Mouse (Mus musculus) liver, postnatal 0 days (tissue): ENCODE results near the gene Lmf1. TPM values are rescaled to one million over a fixed set of nuclear protein-coding genes. Genes with fewer than 3 reads are reported as not detected.

Experiments
- ATAC-seq: fragments of 200-750 bp; cut with Nextera tagmentation; 2 replicates; pipeline ENCODE4 v1.8.0; 2017; ENCODE audit warnings: mild to moderate bottlenecking, moderate library complexity
- DNase-seq: peaks from one replicate; pipeline ENCODE4 v3.0.0-alpha.2; 2016
- H3K27ac ChIP-seq: fragments of 300-500 bp; sonication (generic); 2 replicates; pipeline ENCODE4 v1.5.1; 2014; ENCODE audit warnings: antibody characterized with exemption, moderate library complexity, mild to moderate bottlenecking, low read depth
- H3K27me3 ChIP-seq: fragments of 300-500 bp; sonication (generic); 2 replicates; pipeline ENCODE4 v1.6.1; 2014; ENCODE audit warnings: low read length, control low read depth, mixed read lengths; ENCODE audit not compliant: insufficient read depth
- H3K36me3 ChIP-seq: fragments of 300-500 bp; sonication (generic); replicated peaks from 2 replicates; pipeline ENCODE4 v1.6.1; 2014; ENCODE audit warnings: mild to moderate bottlenecking, control low read depth, low read length, moderate library complexity, mixed read lengths; ENCODE audit not compliant: insufficient read depth
- H3K4me1 ChIP-seq: fragments of 300-500 bp; sonication (generic); 2 replicates; pipeline ENCODE4 v1.6.1; 2014; ENCODE audit warnings: antibody characterized with exemption, mild to moderate bottlenecking, control low read depth; ENCODE audit not compliant: insufficient read depth
- H3K4me2 ChIP-seq: fragments of 300-500 bp; sonication (generic); 2 replicates; pipeline ENCODE4 v1.6.1; 2014; ENCODE audit warnings: low read depth, mild to moderate bottlenecking, low read length, moderate library complexity, mixed read lengths
- H3K4me3 ChIP-seq: fragments of 300-500 bp; sonication (generic); 2 replicates; pipeline ENCODE4 v1.5.1; 2014; ENCODE audit warnings: low read depth, low read length
- H3K9ac ChIP-seq: fragments of 300-500 bp; sonication (generic); replicated peaks from 2 replicates; pipeline ENCODE4 v1.6.1; 2014; ENCODE audit warnings: mild to moderate bottlenecking, moderate library complexity
- H3K9me3 ChIP-seq: fragments of 300-500 bp; sonication (generic); 2 replicates; pipeline ENCODE4 v1.6.1; 2016; ENCODE audit warnings: mild to moderate bottlenecking, control low read depth, low read length, mixed read lengths
- CTCF ChIP-seq: sonication (generic); IDR thresholded peaks from 2 replicates; pipeline ENCODE4 v1.5.1; 2016; ENCODE audit warnings: antibody characterized with exemption, low read depth
- EP300 ChIP-seq: IDR thresholded peaks from 2 replicates; pipeline ENCODE4 v1.6.1; 2016; ENCODE audit warnings: antibody characterized with exemption, low read depth, mild to moderate bottlenecking
- WGBS: fragments of 180-500 bp; shearing (Covaris S2); extraction: QIAGEN DNeasy Blood & Tissue Kit; methylation state at CpG from one replicate; pipeline ENCODE4 v1.1.7; 2014; ENCODE audit not compliant: insufficient replicate concordance; 5-methylcytosine and 5-hydroxymethylcytosine counted together
- polyA plus RNA-seq: library from polyadenylated mRNA; unstranded; fragments of >200 nt; fragmentation: Nextera tagmentation; extraction: Ambion mirVana; gene quantifications from 2 replicates; pipeline ENCODE4 v1.2.1, GENCODE M21; 2015

Gene Lmf1
- polyA plus RNA-seq, 1 experiment from 2014 or later = 12.5 TPM

DNA sequence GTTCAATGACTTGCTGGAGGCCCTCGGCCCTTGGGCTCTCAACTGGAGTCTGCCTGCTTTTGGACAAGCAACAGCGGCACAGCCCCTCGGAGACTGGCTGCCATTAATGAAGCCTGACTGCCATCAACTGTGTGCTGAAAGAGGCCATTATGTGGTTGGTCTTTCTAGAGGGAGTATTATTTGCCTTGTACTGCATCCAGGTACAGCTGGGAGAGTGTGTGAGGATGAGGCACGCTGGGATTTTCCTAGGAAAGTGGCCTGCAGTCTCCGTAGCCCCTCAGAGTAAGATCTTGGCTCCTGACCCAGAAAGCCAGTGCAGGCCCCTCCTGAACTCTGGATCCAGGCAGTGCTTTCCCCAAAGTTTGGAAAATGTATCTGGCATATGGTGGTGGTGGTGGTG is 28.9 kb upstream of the Lmf1 start:
- Histone ChIP-seq H3K4me3 (no peak overlapping the region), H3K27me3 (no peaks in the 10 kb centered on the region), H3K4me2 (no peak overlapping the region), H3K36me3 (no peaks in the 10 kb centered on the region), H3K9ac (no peak overlapping the region), H3K27ac (no peak overlapping the region), H3K4me1 (no peaks in the 10 kb centered on the region), H3K9me3 (no peaks in the 10 kb centered on the region)
- ATAC-seq (no peak), DNase-seq (no peak)
- TF ChIP-seq CTCF (no peak), EP300 (no peak)
- 80% methylated on average over 5 of the region's 5 CpGs for WGBS

DNA sequence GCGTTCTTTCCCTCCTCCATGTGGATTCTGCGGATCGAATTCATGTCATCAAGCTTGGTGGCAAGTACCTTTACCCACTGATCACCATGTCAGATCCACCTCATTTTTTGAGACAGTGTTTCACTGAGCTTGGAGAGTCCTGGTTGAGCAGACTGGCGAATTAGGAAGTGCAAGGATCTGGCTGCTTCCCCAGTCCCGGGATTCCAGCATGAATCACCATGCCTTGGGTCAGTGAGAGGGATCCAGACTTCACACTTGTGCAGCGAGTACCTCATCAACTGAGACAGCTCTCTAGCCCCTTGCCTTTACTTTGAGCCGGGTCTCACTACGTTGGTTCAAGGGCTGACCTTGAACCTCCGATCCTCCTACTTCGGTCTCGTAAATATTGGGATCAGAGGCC is 27.6 kb upstream of the Lmf1 start:
- peaks cover 10% of the 10 kb centered on the region for H3K27me3 ChIP-seq
- H3K4me1 ChIP-seq = no peaks in the 10 kb centered on the region
- H3K36me3 ChIP-seq = no peaks in the 10 kb centered on the region
- no peaks in the 10 kb centered on the region for H3K9me3 ChIP-seq
- DNase-seq (no peak), ATAC-seq (no peak)
- no peak for TF ChIP-seq EP300
- no peak for TF ChIP-seq CTCF
- H3K9ac ChIP-seq = no peak overlapping the region
- no peak overlapping the region for H3K27ac ChIP-seq
- H3K4me2 ChIP-seq = no peak overlapping the region
- 76% methylated on average over 11 of the region's 11 CpGs for WGBS
- H3K4me3 ChIP-seq = no peak overlapping the region

DNA sequence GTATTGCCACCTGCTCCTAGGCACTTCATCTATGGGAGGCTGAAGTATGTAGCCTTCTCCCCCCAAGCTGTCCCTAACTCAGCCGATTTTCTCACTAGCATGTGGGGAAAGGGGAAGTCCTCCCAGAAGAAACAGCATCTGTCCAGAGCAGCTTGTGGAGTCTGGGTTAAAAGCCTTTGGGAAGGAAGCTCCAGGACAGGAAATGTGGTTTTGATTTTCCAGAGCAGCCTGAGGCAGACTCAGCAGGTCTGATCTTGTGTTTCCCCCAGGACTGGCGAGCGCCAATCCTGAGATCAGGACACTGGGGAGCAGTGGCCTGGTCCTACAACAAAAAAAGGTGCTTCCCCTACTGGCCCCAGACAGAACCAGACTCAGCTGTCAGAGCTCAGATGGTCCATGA is 23.7 kb upstream of the Lmf1 start:
- WGBS = 19% methylated on average over 3 of the region's 3 CpGs
- no peaks in the 10 kb centered on the region for H3K4me1 ChIP-seq
- H3K4me3 ChIP-seq = no peak overlapping the region
- H3K4me2 ChIP-seq = no peak overlapping the region
- no peaks in the 10 kb centered on the region for H3K36me3 ChIP-seq
- peaks cover 23% of the 10 kb centered on the region for H3K27me3 ChIP-seq
- ATAC-seq (no peak), DNase-seq (no peak)
- TF ChIP-seq CTCF (no peak), EP300 (no peak)
- no peak overlapping the region for H3K9ac ChIP-seq
- H3K27ac ChIP-seq = no peak overlapping the region
- H3K9me3 ChIP-seq = no peaks in the 10 kb centered on the region

DNA sequence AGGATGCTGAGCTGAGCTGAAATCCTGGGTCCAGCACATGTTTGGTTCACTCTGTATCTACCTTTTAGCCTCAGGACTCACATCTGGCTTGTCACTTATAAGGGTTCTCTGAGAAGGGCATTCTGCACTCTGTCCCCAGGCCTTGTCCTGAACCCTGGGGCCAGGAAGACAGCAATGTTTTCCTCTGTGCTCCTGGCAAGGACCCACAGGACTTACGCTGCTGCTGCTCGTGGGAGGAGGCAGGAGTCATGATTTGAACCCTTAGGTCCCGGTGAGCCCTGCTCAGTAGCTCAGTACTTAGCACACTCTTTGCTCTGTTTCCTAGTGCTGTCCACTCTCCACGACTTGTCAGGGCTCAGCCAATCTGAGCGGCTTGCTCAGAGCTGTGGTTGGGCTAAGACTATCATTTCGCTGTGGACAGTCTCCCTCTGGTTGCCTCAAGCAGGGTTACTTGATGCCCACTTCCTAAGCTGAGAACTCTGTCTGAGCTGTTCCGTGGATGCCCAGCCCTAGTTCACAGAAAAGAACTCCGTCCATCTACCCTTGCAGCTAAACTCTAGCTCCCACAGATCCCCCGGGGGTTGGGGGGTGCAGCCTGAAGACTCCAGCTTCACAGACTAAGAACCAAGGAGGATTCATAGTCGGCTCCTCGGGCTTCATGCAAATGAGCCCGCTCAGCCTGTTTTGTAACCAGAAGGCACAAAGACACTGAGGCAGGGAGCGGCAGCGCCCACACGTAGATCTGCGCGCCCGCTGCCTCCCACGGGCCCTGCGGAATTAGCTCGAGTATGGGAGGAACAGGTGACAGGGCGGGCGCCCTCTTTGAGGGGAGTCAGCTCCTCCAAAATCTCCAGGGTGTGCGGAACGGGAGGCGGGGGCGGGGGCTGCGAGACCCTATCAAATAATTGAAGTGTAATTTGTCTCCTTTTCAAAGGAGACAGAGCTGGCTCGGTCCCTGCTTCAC is 22.9 kb upstream of the Lmf1 start:
- Histone ChIP-seq H3K27me3 (peaks cover 23% of the 10 kb centered on the region), H3K4me1 (no peaks in the 10 kb centered on the region), H3K27ac (no peak overlapping the region), H3K36me3 (no peaks in the 10 kb centered on the region), H3K4me3 (no peak overlapping the region), H3K9me3 (no peaks in the 10 kb centered on the region), H3K9ac (no peak overlapping the region), H3K4me2 (no peak overlapping the region)
- WGBS = 11% methylated on average over 29 of the region's 29 CpGs
- ATAC-seq (no peak), DNase-seq (no peak)
- no peak for TF ChIP-seq EP300
- no peak for TF ChIP-seq CTCF

DNA sequence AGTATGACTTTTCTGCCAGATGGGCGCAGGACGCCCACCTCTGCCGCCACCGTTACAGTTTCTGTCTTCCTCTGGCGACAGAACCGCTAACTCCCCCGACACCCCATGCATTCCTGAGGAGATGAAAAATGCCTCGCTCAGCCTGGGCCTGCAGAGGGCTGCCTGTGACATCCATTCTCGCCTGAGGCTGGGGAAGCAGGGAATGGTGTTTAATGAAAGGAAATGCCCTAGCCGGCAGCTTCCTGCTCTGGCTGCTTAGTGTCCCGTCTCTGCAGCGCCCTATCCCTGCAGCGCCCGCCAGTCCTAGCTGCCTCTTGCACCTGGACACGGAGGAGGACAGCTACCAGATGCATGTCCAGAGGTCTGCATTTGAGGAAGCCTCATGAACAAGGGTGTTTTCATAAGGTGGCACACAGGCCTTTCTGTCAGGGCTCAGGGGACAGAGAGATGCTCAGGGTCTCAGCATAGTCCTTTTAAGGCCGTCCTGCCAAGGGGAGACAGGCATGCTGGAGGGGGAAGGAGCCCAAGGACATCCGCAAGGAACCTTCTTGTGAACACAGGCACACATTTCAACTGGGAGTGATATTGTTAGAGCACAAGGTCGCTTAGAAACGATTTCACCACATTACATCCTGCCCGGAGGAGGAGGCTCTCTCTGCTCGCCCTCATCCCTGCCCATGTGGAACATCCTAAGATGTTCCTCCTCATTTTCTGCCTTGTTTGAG is 22.1 kb upstream of the Lmf1 start:
- Histone ChIP-seq H3K4me3 (no peak overlapping the region), H3K4me1 (no peaks in the 10 kb centered on the region), H3K9ac (no peak overlapping the region), H3K27ac (no peak overlapping the region), H3K36me3 (no peaks in the 10 kb centered on the region), H3K4me2 (no peak overlapping the region), H3K9me3 (no peaks in the 10 kb centered on the region), H3K27me3 (peaks cover 23% of the 10 kb centered on the region)
- 11% methylated on average over 21 of the region's 21 CpGs for WGBS
- TF ChIP-seq CTCF (no peak), EP300 (no peak)
- no peak for DNase-seq
- no peak for ATAC-seq

DNA sequence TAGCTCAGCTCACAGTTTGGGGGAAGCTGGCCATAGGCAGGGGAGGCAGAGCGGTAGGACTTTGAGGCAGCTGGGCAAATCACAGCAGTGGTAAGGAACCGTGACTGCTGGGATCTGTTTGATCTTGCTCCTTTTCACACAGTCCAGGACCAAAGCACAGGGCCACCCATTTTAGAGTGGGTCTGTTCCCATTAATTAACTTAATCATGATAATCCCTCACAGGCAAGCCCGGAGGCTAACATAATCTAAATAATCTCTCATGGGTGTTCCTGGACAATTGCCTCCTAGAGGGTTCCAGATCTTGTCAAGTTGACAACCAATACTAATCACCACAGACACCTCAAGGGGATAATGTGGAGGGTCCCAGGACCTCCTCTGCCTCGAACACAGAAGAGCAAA is 19.3 kb upstream of the Lmf1 start:
- Histone ChIP-seq H3K9ac (no peak overlapping the region), H3K27ac (no peak overlapping the region), H3K4me3 (no peak overlapping the region), H3K9me3 (no peaks in the 10 kb centered on the region), H3K36me3 (no peaks in the 10 kb centered on the region), H3K4me1 (no peaks in the 10 kb centered on the region), H3K4me2 (no peak overlapping the region), H3K27me3 (peaks cover 23% of the 10 kb centered on the region)
- 45% methylated on average over 4 of the region's 4 CpGs for WGBS
- DNase-seq (no peak), ATAC-seq (no peak)
- no peak for TF ChIP-seq CTCF
- TF ChIP-seq EP300 = no peak
